Mouse (Mus musculus) gastrocnemius, postnatal 14 days (tissue): Measurements from ENCODE around the gene Kpna7. TPM values are rescaled to one million over a fixed set of nuclear protein-coding genes. Genes with fewer than 3 reads are reported as not detected.

Experiments
- DNase-seq: peaks from one replicate; pipeline ENCODE4 v3.0.0; 2021; ENCODE audit warnings: mixed read lengths
- intact Hi-C: fragments of 180-260 bp; cut with DNase I; formaldehyde crosslinking; loops from one replicate; pipeline ENCODE4 v1.15.1; 2025; ENCODE audit warnings: low total_unique reads
- total RNA-seq, 2 experiments: library from RNA; stranded (reverse); gene quantifications; 2 replicates each; pipeline ENCODE4 v1.2.3; 2021

The Kpna7 gene
- total RNA-seq, 2 experiments from 2014 or later: not detected

DNA sequence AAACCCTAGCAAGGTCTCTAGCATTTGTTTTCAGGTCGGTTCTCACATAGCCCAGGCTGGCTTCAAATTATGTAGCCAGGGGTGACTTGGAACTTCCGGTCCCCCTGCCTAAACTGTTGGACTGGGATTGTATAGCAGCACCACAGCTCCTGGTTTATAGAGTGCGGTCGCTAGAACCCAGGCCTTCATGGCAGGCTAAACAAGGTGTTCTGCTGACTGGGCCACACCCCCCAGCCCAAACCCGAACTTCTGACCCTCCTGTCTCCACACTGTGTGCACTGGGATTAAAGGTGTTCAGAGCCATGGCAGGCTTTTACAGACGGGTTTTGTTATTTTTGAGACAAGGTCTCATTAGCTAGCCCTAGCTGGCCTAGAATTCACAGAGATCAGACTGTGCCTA lies 104.7 kb downstream of the Kpna7 start:
- no peak for DNase-seq
- intact Hi-C loops: no loop called here

GRCm38 (mm10) chr5:144978533-144979107 lies 105.2 kb downstream of the Kpna7 start:
- no peak for DNase-seq

DNA sequence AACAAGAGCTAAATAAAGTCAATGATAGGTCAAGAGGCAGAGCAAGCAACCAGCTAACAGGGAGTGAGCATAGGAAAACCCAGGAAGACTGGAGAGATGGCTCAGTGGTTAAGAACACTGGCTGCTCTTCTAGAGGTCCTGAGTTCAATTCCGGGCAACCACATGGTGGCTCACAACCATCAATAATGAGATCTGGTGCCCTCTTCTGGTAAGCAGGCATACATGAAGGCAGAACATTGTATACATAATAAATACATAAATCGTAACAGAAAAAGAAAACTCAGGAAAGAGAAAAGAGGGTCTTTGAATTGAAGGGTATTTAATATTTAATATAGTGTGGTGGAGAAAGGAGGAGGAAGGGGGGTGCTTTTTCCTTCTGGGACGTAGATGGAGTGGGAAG lies 112.6 kb downstream of the Kpna7 start:
- intact Hi-C loops: no loop called here
- DNase-seq: no peak

More at GRCm38 (mm10) chr5:144978533-144979107, 105.2 kb downstream of the Kpna7 start:
- intact Hi-C loops: no loop called here

DNA sequence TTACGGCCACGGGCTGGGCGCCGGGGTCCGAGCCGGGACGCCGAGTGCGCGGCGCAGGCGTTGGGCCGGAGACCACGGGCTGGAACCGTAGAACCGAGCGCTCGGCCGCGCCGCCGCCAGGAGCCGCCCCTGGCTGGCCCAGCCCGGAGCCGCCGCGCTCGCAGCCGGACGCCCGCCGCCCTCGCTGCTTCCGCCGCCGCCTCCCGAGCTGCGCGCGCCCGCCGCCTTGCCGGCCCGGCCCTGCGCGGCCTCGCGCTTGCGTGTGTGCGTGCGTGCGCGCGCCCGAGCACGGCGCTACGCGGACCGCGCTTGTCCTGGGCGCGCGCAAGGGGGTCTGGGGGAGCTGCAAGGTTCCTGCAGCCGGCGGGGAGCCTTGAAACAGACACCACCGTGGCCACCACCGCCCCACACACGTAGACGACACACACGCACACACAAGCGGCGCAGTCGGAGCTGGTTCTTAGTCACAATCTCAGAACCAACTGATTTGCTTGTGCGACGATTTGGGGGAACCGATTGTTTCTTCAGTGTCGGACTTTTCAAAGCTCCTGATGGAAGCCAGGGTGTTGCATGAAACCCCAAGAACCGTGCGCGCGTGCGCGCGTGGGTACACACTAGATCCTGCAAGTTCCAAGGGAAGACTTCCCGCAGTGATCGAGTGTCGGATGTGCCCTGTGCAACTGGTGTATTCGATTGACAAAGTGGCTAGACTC lies 118.0 kb downstream of the Kpna7 start, which contains the start of gene Smurf1:
Smurf1 (minus strand) TSS at position 209 of the 713 bp plus-strand sequence.
- intact Hi-C loops: no loop called here
- peak; percentile 90 for DNase-seq

DNA sequence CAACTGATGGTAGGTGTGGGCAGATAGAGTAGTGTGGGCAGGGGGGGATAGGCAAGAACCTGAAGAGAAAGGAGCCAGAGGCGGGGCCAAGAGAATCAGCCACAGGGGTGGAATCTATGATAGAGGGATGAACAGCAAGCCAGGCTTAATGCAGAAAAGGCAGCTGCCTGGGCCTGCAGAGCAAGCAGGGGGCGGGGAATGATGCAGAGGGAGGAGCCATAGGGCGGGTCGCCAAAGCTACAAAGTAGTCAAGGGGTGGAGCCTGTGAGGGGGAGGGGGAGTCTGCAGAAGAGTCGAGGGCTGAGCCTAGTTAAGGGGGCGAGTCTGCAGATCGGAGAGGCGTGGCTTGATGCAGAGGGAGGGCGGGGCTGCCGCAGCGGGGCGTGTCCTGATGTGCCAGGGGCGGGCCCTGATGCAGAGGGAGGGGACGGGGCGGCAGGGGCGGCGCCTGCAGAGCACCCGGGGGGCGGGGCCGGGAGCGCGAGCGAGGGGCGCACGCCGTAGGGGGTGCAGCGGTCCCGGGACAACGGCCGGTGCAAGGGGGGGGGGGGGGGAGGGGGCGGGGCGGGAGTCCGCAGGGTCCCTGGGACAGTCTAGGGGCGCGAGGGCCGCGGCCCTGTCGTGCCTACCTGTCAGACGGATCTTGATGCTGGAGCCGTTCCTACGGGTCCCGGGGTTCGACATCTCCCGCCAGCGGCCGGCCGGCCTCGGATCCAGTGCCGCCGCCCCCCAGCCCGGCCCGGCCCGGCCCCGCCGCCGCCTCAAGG lies 118.8 kb downstream of the Kpna7 start:
- peak; percentile 89 for DNase-seq
- intact Hi-C loops: no loop called here

DNA sequence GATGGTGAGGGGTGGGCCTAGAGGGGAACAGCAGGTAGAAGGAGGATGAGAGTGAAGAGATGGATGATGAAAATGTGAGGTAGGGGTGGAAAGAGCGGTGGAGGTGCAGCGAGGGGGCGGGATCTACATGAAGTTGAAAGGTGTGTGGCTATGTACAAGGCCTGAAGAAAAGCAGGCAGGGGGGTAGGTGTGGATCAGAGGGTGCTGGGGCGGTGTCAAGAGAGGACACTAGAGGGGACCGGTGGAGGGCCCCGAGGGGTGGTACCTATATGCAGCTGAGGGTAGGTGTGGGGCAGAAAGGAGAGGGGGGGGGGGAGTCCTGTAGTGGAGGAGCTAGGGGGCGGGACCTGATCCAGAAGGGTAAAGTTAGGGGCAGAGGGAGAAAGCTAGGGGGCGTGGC lies 119.4 kb downstream of the Kpna7 start:
- intact Hi-C loops: no loop called here
- DNase-seq: no peak

GRCm38 (mm10) chr5:144963817-144964261 lies 120.0 kb downstream of the Kpna7 start:
- peak; percentile 53 for DNase-seq
- intact Hi-C loops: no loop called here

GRCm38 (mm10) chr5:144963401-144963800 lies 120.4 kb downstream of the Kpna7 start:
- no peak for DNase-seq
- intact Hi-C loops: no loop called here

GRCm38 (mm10) chr5:144958271-144958670 lies 125.6 kb downstream of the Kpna7 start:
- intact Hi-C loops: no loop called here
- no peak for DNase-seq

- no peak for DNase-seq
- intact Hi-C loops: no loop called here
Observed at GRCm38 (mm10) chr5:144954432-144954831, 129.4 kb downstream of the Kpna7 start.

- intact Hi-C loops: no loop called here
- DNase-seq: no peak
Observed at GRCm38 (mm10) chr5:144952592-144952991, 131.2 kb downstream of the Kpna7 start.

DNA sequence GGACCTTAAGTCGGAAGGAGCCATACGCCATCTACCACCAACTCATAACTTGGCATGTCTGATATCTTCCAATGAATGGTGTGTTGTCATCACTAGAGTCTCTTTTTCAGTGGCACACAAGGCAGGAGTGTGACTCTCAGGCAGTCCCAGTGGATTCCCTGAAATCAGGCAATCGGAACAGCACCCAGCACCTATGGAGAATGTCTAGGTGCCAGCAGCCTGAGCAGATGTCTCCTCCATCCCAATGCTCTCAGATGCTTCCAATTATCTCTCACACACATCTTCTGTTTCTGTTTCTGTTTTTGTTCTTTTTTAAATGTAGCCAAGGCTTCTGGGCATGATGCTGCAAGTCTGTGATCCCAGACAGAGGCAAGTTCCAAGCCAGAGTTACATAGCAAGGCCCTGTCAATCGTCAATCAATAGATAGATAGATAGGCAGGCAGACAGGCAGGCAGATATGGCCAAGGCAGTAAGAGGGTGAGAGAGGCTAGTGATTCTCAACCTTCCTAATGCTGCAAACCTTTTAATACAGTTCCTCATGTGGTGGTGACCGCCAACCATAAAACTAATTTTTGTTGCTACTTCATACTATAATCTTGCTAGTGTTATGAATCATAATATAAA lies 133.3 kb downstream of the Kpna7 start:
- no peak for DNase-seq
- intact Hi-C loops: no loop called here

DNA sequence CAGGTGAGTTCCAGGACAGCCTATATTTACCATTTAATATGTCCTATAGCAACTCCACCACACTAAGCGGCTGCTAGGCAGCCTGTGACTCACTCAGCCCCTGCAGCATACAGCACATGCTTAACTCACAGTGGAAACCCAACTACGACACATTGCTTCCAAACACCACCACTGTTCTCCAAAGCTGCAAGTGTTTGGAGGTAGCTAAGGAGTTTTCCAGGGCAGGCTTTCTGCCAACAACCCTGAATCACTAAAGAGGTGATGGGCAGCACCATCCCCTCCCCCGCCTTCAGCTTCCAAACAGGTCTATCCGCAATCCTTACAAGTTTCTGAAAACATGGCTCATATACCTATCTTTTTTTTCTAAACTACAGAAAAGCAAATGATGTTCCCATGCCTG lies 134.0 kb downstream of the Kpna7 start:
- intact Hi-C loops: no loop called here
- no peak for DNase-seq

GRCm38 (mm10) chr5:144948422-144948821 lies 135.4 kb downstream of the Kpna7 start:
- intact Hi-C loops: no loop called here
- DNase-seq: no peak

DNA sequence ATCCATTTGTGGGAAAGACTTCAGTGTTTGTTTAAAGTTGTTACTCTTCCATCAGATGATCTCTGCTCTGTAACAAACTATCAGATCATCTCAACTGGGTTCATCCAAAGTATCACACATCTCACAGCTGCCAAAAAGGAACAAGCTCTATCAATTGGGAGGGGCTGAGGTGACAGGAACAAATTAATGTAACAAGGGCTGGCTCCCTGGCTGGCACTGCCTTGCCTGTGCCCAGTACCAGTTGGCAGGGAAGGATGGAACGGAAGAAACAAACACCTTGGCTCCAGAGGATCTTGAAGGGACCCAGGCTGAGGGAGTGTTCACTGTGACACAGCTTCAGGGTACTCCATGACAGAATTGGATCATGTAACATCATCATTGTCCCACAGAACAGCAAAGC lies 135.8 kb downstream of the Kpna7 start:
- intact Hi-C loops: no loop called here
- DNase-seq: no peak

- intact Hi-C loops: no loop called here
- peak; percentile 42 for DNase-seq
Observed at GRCm38 (mm10) chr5:144946032-144946431, 137.8 kb downstream of the Kpna7 start.

DNA sequence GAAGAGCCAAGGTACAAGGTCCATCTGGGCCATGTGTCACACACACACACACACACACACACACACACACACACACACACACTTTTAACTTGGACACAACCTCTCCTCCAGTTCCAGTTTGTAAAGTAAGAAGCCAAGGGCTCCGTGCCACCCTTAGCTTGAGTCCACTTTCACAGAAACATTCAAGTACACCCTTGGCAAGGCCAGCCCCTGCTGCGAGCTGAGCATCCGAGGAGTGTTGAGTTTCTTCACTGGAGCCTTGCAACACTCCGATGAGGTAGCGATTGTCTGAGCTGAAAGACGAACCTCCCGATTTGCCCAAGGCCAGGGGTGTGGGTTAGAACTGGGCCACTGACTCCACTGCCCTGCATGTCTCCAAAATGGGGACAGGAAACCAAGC lies 138.9 kb downstream of the Kpna7 start:
- intact Hi-C loops: no loop called here
- DNase-seq: peak; percentile 80

- DNase-seq: no peak
- intact Hi-C loops: no loop called here
Observed at GRCm38 (mm10) chr5:144944370-144944769, 139.5 kb downstream of the Kpna7 start.

DNA sequence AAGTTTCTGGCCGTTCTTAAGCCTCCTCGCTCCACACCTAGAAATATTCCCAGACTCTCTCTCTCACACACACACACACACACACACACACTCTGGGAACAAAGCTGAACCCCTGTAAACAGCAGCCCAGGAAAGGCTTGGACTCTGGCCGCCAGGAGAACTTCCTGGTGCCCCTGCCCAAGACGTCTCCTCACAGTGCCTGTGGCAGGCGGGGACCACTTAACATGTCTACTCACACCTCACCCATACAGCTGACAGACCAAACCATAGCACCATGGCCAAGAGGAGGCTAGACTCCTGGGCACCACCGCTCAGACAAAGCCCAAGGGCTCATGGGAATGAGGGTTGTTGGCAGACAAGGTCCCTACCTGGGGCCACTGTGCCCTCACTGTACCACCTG lies 140.5 kb downstream of the Kpna7 start:
- DNase-seq: no peak
- intact Hi-C loops: no loop called here

DNA sequence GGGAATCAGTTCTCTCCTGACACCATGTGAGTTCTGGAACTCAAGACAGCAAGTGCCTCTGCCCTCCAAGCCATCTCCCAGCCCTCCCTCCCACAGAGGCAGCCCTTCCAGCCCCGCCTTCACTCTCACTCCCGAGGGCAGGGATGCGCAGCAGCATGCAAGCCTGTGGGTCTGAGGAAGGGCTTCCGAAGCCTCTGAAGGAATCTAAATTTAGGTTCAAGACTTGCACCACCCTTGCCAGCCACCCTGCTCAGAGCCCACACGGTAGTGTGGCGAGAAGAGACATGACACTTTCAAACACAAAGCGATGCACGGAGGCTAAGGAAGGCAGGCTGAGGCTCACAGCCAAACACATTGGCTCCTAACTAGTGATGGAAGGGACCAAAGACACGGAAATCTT lies 141.4 kb downstream of the Kpna7 start:
- intact Hi-C loops: no loop called here
- no peak for DNase-seq
